Comparison of ENCODE assay signal across 13 mouse cellular contexts in genomic region chrX:12439447-12439846, GRCm38 (mm10).
DNase-seq lines count a peak whose midpoint lies in the region; TF ChIP-seq lines count a peak whose summit lies in the region.
"Had no signal": no experiment of that assay in that cellular context is flagged by ENCODE, and none has a peak within 500 bp of the region (broad histone marks: within the 10 kb centered on the region; RNA-seq: fewer than 3 reads in every experiment).

No protein-coding gene starts in this region.

- peak; percentile 1 for DNase-seq in layer of hippocampus, adult 9-10 months (ENCODE audit: low spot score)
- DNase-seq in layer of hippocampus, postnatal 25 days (ENCODE audit: extremely low spot score in 1 of 2, low spot score in 1 of 2) = no peak
- peak; percentile 6 to 7 for DNase-seq in frontal cortex, postnatal 10 days (ENCODE audit: low spot score in 2 of 2)
- peak; percentile 9 to 18 for DNase-seq in left cerebral cortex, adult 2 months (ENCODE audit: extremely low spot score in 1 of 2, low spot score in 2 of 2)
- peak; percentile 46 for DNase-seq in right cerebral cortex, postnatal 25 days
- no peak for DNase-seq in urinary bladder, adult 2 months (ENCODE audit: low spot score)
- no peak for DNase-seq in natural killer cell, adult 2 months (ENCODE audit: low spot score in 2 of 2)
- DNase-seq: heart, adult 18-20 months; kidney, adult 2 months; thymus, adult 2 months had no signal

- intact Hi-C loops in left cerebral cortex, adult 2 months (cut with DNase I) = no loop called here

- TF ChIP-seq CTCF in left cerebral cortex, adult 2 months (IDR thresholded peaks at IDR 0.05) = no peak

- H3K4me3 ChIP-seq in left cerebral cortex, adult 2 months = no peak overlapping the region
- H3K4me3 ChIP-seq: limb, embryonic 12.5 days; lung, embryonic 15.5 days; midbrain, embryonic 12.5 days had no signal

- H3K27ac ChIP-seq in left cerebral cortex, adult 2 months = no peak overlapping the region
- H3K27ac ChIP-seq: limb, embryonic 12.5 days; lung, embryonic 15.5 days; midbrain, embryonic 12.5 days had no signal

Comparison
In these comparisons a context has a peak if more than half of its experiments do, and no peak if none do; other contexts are left out.
1. DNase-seq: peak in layer of hippocampus, adult 9-10 months (single experiment), frontal cortex, postnatal 10 days (2 of 2), left cerebral cortex, adult 2 months (2 of 2) and right cerebral cortex, postnatal 25 days (single experiment); none in layer of hippocampus, postnatal 25 days (0 of 2), urinary bladder, adult 2 months (single experiment) and natural killer cell, adult 2 months (0 of 2).